Mouse (Mus musculus) cerebral cortex, adult 2 months (tissue): ENCODE measurements around the gene Fam185a.

Source experiments
- whole genome bisulfite sequencing: fragments of 180-500 bp; shearing (Covaris S2); methylation state at CpG from one replicate; pipeline ENCODE4 v1.1.7; 2018; 5-methylcytosine and 5-hydroxymethylcytosine counted together

Fam185a gene

DNA sequence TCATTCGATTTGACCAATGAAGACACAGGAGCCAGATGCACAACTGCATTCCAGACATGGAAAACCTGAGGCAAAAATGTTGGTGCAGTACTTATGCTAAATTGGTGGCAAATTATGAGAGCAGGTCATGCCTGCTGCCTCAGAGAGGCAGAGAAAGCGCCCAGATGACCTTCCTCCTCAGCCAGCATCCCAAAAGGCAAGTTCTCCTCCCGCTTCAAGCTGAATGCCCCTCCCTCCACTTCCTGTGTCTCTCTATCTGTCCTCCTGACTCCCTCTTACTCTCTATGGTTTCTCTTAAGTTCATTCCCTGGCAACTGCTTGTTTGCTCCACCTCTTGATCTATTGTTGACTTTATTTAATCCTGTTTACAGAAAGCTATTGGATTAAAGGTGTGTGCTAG, 70.0 kb downstream of the Fam185a start:
- WGBS, result 78% methylated on average over 3 of the region's 3 CpGs

DNA sequence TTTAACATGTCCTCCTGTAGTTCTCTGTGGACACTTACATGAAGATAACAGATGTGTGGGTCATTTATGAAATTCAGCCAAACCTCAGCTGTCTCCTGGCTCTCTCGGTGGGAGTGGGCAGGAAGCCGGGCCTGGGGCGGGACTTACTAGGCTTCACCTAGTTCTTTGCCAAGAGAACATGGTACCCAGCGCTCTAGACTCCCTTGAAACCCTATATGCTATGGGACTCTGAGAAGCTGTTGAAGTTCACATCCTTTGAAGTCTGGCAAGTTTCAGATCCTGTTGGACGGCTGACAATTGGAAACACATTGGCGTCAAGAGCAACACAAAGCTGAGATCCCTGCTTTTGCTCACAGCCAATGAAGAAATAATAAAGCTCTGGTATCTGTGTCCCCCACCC, 71.6 kb downstream of the Fam185a start:
- 61% methylated on average over 6 of the region's 6 CpGs for WGBS

DNA sequence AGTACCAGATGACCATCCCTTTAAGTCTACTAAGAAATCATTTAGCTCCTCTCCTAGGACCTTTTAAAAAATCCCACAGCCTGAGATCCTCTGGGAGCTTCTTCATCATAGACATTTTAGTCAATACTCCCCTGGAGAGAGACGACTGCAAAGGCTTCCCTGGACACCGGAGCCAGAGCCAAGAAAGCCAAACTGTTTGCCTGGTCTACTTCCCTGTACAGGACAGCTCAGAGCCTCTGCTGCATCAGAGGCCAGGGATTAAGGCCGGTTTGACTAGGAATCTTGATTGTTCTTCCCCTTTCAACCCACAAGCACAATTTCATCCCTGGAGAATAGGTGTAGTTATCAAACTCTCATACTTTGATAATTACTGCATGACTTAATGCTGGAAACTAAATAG, 72.1 kb downstream of the Fam185a start:
- WGBS, result 65% methylated on average over 3 of the region's 3 CpGs

DNA sequence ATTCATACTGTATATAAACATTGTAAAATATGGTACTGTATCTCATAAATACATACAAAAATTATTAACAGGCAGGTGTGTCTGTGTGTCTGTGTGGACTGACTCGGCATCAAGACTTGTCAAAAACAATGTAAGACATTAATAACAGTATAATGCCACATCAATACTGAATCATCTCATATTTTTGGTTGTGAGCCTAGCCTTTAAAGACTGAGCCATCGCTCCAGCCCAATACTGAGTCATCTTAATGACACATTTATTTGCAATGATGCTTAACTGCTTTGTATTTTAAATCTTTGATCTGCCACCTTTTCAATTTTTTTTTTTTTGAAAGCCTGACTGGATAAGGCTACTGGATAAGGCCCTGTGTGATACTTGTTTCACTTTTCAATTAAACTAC, 73.7 kb downstream of the Fam185a start:
- WGBS, result 97% methylated on average over 2 of the region's 2 CpGs

DNA sequence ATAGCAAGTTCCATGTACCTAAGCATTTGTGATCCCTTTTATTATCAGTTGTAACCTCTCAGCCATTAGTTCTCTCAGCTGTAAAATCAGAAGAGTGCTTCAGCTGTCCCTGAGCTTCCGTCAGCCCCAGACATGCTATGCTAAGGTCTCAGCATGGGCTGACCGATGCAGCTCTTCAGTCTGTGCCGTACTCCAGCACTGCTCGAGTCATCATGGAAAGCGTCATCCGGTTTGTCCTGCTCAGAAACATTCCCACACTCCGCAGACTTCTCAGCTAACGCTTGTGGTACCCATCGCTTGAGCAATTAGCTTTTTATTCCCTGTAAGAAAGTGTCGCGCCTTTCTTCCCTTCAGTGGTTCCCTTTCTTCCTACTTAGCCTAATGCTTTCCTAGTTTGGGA, 74.2 kb downstream of the Fam185a start:
- 87% methylated on average over 11 of the region's 11 CpGs for WGBS

DNA sequence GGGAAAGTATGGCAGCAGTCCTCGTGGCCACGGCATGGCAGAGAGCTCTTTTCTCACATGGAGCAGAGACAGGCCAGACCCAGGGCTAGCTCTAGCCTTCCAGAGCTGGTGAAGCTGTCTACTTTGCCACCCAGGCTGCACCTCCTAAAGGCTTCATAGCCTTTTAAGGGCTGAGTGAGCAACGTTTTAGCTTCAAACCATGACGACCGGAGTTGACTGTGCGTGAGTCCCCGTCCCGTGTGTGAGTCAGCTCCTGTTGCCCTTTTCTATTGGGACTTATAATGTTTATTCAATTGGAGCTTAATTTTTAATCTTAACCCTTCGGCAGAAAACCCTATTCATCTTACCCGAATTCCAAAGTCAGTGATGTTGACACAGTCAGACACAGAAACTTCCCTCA, 75.4 kb downstream of the Fam185a start:
- WGBS, result 87% methylated on average over 10 of the region's 10 CpGs

DNA sequence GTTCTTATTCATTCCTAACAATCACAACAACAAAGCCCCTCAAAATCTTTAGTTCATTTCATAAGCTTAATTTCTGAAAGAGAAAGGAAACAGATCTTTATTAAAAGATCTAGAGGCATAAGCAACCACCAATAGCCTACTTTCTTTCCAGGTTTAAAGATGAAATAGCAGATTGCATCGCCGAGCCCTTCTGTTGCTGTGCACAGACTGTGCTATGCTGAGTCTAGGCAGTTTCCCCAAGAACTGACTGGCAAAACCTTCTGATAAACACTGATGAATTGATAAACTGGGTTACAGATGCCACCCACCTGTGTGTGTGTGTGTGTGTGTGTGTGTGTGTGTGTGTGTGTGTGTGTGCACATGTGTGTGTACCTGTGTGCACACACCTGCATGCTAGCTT, 76.2 kb downstream of the Fam185a start:
- WGBS, result 52% methylated on average over 2 of the region's 2 CpGs

DNA sequence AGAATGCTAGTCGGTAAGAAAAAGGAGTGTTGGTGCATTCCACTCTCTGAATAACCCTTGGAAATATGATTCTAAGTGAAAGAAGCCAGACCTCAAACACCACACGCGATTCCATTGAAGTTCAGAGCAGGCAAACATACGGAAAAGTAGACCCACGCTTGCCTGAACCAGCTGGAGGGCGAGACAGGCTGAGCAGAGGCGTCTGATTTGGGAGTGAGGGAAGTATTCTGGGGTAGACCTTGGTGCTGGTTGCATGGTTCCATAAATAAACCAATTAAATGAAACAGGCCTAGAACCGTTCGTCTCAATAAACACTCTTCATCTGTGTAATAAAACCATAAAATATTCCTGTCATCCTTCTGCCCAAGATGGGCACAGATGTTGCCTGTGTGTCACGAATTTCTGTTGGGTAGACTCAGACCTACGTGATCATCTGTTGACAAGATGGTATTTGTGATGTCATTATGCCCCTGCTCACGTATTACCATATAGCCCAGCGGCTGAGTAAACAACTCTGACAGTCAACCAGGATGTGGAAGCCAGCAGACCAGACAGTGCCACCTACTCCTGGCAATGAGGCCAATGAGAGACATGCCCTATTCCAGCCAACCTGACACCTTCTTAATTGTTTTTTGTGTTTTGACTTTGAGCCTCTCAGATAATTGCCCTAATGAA, 78.3 kb downstream of the Fam185a start:
- 64% methylated on average over 13 of the region's 13 CpGs for WGBS

DNA sequence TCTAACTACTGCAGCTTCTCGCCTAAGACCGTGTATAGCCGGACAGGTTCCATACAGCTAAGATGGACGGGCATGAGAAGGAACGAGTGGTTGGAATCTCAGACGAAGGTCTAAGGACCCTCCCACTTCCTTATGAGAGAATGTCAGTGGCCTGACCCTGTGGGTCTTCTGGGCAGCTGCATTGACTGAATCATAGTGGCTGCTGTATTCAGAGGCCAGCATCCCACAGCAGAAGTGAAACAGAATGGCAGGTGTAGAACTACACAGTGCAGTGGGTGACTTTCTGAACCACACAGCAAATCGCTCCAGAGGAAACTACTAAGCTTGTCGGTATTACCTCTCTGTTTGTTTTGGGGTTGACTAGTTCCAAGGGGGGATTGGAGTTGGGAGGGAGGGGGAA, 80.4 kb downstream of the Fam185a start:
- WGBS, result 91% methylated on average over 8 of the region's 8 CpGs

DNA sequence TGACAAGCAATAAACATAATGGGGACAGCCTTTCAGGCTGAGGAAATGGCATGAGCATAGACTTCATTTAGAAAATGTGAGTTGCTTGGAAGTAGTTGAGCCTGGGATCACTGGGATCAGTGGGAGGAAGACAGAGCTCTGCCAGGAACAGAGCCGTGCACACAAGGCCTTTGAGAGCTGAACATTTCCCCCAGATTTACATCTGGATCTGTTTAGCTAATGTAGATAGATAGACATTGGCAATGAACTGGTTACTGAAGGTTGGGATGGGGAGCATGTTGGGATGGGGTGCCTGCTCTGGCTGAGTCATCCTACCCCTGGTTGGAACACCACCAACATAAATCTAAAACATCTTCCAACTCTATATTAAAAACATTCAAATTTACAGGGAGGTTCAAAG, 82.1 kb downstream of the Fam185a start:
- WGBS, result 42% methylated on average over 1 of the region's 1 CpGs

DNA sequence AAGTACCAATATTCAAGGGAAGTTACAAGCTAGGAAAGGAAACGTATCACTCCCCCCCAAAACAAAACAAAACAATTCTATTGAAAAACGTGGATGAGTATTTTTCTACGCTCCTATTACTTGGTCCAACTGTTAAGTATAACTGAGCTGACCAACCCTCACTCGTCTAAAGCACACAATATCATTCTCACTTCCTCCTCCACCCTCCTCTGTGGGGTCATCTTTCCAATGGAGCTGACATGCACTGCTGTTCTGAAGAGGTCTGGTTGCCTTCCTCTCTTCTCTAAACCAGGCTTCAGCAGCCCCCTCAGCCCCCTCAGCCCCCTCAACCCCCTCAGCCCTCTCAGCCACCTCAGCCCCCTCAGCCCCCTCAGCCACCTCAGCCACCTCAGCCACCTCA, 85.0 kb downstream of the Fam185a start:
- 71% methylated on average over 4 of the region's 4 CpGs for WGBS

DNA sequence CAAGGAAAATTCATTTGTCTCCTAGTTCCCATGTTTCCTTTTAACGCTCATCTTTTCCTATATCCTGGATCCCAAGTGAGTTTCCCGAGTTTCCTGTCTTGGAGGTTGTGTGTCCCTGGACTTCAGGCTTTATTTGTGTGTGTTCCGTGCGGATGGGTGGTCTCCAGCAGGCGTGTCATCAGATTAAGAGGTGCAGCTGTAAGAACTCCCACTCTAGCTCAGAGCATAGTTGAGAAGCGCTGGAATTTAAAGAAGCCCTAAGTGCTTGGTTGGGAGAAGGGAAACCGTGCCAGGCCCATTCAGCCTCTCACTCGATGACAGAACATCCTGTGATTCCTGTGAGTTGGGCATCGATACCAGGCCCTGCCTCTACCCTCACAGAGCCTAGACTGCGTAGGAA, 88.6 kb downstream of the Fam185a start:
- WGBS, result 60% methylated on average over 10 of the region's 10 CpGs

DNA sequence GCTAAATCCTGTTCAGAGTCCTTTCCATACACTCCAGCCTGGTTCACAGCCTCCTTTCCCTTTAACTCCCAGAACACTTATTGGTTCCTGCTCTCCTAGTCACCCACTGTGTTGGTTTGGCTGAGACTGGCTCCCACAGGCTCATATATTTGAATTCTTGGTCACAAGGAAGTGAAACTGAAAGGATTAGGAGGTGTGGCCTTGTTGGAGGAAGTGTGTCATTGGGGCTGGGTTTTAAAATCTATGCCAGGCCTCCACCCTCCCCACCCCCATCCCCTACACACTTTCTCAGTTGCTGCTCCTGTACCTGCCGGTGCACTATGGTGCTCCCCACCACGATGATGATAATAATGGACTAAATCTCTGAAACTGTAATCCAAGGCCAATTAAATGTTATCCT, 92.8 kb downstream of the Fam185a start:
- WGBS, result 82% methylated on average over 2 of the region's 2 CpGs

DNA sequence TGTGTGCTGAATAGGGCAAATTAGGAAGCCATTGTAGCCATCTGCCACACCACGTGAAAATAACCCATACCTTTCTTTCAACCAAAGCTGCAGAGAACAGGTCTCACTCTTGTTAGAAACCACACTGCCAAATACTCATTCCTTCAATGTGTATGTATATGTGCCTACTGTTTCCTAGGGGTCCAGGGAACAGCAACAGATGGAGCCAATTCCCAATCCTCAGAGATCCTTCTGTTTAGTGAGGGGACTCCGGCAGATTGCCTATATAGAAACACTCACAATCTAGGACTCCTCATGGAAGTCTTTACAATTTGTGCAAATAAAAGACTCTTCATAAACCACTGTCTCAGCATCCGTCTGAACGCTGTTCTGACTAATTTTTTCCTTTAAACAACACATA, 93.4 kb downstream of the Fam185a start:
- 59% methylated on average over 4 of the region's 4 CpGs for WGBS

DNA sequence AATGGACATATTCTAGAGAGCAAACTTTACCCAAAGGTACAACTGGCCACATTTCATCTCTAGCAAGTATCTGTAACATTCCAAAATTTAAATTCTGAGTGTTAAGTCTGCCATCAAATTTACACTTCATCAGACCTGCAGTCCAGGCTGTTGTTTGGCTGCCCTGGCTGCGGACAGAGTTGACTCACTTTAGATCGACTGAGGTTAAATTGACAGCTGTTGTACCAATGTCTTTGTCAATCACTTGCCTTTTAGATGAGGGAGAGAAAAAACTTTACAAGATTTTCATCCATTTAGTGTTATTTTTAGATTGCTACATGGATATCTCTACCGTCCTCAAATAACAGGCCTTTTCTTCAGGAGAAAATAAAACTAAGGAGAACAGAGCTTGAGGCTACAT, 94.4 kb downstream of the Fam185a start:
- 78% methylated on average over 3 of the region's 3 CpGs for WGBS

DNA sequence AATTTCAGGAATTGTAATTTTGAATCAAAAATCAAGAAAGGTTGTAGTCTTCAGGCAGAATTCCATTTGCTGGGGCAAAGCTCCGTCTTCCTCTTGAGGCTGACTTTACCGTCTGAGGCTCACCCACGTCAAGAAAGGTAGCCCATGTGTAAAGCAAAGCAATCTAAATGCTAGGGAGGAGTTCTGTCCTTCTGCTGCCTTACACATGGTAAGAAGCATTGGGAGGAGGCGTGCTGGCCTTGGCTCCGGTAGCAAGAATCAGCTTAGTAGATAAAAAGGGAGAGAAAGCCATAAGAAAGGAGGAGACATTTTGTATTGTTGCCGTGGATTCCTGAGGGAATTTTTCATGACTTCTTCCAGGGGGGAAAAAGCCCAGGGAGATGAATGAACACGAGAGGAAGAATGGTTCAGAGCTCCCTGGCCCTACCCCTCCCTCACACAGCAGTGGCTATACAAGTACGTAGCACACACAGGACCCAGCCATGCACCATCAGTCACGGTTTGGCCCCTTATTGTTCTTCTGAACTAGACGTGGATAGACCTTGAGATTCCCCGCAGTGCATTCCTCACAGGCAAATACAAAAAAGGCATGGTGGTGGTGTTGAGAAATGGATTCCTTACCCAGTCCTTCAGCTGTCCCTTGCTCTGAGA, 102.2 kb downstream of the Fam185a start:
- WGBS, result 49% methylated on average over 11 of the region's 11 CpGs

DNA sequence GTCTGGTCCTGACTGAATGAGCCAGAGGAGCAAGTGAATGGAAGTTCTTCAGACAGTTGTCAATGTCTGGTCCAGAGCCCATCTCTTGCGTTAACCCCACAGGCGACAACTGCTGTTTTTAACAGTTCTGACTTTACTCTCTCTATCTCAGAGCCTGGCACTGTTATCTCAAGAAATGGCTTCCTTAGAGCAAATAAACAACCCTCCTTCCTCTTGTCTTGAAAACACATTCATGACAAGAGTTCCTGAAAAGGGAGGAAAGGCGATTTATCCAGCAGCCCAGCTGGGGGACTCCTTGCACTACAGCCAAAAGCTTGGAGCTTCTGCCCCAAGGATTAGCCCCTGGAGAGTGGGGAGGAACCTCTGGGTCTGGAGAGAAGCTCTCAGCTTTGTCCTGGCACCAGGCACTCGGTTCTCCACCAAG, 102.7 kb downstream of the Fam185a start:
- 64% methylated on average over 4 of the region's 4 CpGs for WGBS

DNA sequence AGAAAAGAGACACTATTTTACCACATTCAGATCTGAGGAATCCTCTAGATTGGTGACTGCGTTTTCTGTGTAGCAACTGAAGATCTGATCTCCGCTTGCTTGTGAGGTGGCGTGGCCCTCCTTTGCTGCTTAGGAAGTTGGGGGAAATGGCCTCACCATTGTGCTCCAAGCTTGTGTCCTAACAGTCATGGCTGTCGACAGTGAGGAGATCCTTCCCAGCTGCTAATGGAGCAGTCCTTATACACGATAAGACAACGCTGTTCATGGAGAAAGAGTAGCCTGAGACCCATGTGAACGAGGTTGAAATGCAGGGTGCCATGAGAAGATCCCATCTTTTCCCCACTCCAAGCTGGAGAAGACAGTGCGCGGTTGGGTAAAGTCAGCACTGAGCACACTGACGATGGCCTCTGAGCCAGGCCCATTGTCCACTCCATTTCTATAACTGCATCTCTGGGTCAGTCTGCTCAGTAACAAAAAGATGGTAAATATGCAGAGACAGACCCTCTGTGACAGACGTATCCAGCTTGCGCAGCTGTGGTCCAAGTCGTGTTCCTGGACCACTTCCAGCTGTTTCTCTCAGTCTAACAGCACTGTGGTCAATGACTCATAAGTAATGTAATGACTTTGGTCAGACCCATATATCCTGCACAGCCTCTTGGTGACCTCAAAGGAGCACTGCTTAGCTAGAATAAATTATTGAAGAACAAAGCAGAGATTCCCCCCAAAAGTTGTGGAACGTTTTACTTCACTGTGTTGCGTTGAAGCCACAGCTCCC, 103.5 kb downstream of the Fam185a start:
- 89% methylated on average over 15 of the region's 15 CpGs for WGBS

DNA sequence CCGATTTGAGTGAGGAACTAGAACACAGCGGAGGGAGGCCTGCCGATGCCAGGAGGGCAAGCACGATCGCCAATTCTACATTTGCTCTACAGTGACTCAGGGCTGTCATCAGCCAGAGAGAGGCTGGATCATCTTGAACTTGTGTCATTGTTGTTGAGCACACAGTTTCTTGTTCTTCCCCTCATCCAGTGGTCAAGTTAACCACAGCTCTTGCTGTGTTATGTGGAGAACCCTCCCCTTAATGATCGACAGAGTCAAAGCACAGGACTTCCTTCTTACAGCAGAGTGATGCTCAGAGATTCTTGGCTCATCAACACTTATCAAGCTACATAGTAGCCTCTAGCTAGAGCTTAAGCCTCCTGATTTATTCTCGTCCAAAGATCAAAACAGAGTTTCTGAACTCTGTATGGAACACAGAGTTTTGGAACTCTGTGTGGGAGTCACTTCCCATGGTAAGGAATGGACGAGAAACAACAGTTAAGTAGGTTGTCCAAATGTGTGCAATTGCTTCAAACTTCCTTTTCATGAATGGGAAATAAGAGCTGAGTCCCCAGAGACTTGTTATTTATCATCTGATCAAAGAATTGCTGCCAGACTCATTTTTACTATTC, 104.5 kb downstream of the Fam185a start:
- WGBS, result 83% methylated on average over 8 of the region's 8 CpGs
